Mouse (Mus musculus) bone marrow macrophage, adult 2 months (primary cell): ENCODE measurements at regions not wholly inside any gene's neighbourhood (a gene's known extent, or its start where the extent isn't known, plus 50 kb on each side); places are given as distances from the start of the nearest gene placed in this dataset.

ENCODE experiments used
- CTCF ChIP-seq: IDR thresholded peaks from 2 replicates; pipeline ENCODE4 v1.5.1; 2012; ENCODE audit warnings: low read depth, mild to moderate bottlenecking, low read length, moderate library complexity
- POLR2A ChIP-seq: IDR thresholded peaks from 2 replicates; pipeline ENCODE4 v1.6.1; 2012; ENCODE audit warnings: mild to moderate bottlenecking, low read depth, low read length, borderline replicate concordance

- no peak for TF ChIP-seq CTCF
- no peak for TF ChIP-seq POLR2A
Observed at GRCm38 (mm10) chrX:12375796-12376195, 211.8 kb upstream of the Atp6ap2 start.
